Mouse (Mus musculus) ES-E14 (cell line): ENCODE results near the gene Npc2. TPM values are rescaled to one million over a fixed set of nuclear protein-coding genes. Genes with fewer than 3 reads are reported as not detected.

Source experiments
- DNase-seq: peaks from one replicate; pipeline ENCODE4 v3.0.0-alpha.2; 2013; ENCODE audit warnings: low read depth, low spot score
- H3K27ac ChIP-seq: 2 replicates; pipeline ENCODE4 v1.5.1; 2012; ENCODE audit warnings: low read depth, mild to moderate bottlenecking, low read length, moderate library complexity, mixed read lengths; ENCODE audit not compliant: poor library complexity, insufficient read depth, severe bottlenecking
- H3K36me3 ChIP-seq: 2 replicates; pipeline ENCODE4 v1.6.1; 2012; ENCODE audit warnings: mild to moderate bottlenecking, low read length, moderate library complexity, mixed read lengths; ENCODE audit not compliant: control insufficient read depth, poor library complexity, insufficient read depth, severe bottlenecking
- H3K4me1 ChIP-seq, 2 experiments: fragments of 150-350 bp in 1 of 2; sonication (generic) in 1 of 2; 2 replicates each; pipeline ENCODE4 v1.6.1; 2012; ENCODE audit warnings: low read length in 2 of 2, mild to moderate bottlenecking in 1 of 2, mixed read lengths in 1 of 2; ENCODE audit not compliant: control insufficient read depth in 2 of 2, insufficient read depth in 2 of 2, poor library complexity in 1 of 2
- H3K4me3 ChIP-seq, 2 experiments: fragments of 150-350 bp in 1 of 2; sonication (generic) in 1 of 2; 2 replicates each; pipeline ENCODE4 v1.5.1; 2012; ENCODE audit warnings: low read length in 2 of 2, low read depth in 1 of 2, mild to moderate bottlenecking in 1 of 2, mixed read lengths in 1 of 2; ENCODE audit not compliant: insufficient read depth in 1 of 2, poor library complexity in 1 of 2, severe bottlenecking in 1 of 2
- H3K9ac ChIP-seq: 2 replicates; pipeline ENCODE4 v1.6.1; 2012; ENCODE audit warnings: low read depth, mild to moderate bottlenecking, low read length, mixed read lengths; ENCODE audit not compliant: poor library complexity, insufficient read depth, severe bottlenecking
- H3K9me3 ChIP-seq: fragments of 150-350 bp; sonication (generic); 2 replicates; pipeline ENCODE4 v1.6.1; 2012; ENCODE audit warnings: low read depth, mild to moderate bottlenecking, low read length; ENCODE audit not compliant: control insufficient read depth, insufficient read depth
- CHD2 ChIP-seq: IDR thresholded peaks from 2 replicates; pipeline ENCODE4 v1.6.1; 2014; ENCODE audit warnings: mild to moderate bottlenecking, low read depth, low read length, inconsistent platforms
- HCFC1 ChIP-seq: IDR thresholded peaks from 2 replicates; pipeline ENCODE4 v1.6.1; 2012; ENCODE audit warnings: low read length, inconsistent platforms, borderline replicate concordance; ENCODE audit not compliant: insufficient read depth
- MAFK ChIP-seq: IDR thresholded peaks from 2 replicates; pipeline ENCODE4 v1.6.1; 2014; ENCODE audit warnings: mild to moderate bottlenecking, low read depth, low read length, inconsistent platforms; ENCODE audit not compliant: insufficient read depth
- ZC3H11A ChIP-seq: IDR thresholded peaks from 2 replicates; pipeline ENCODE4 v1.6.1; 2012; ENCODE audit warnings: low read depth, mild to moderate bottlenecking, inconsistent platforms, low read length, borderline replicate concordance
- ZNF384 ChIP-seq: IDR thresholded peaks from 2 replicates; pipeline ENCODE4 v1.6.1; 2012; ENCODE audit warnings: low read depth, low read length, inconsistent platforms
- in situ Hi-C, 2 experiments: fragments of 600-800 bp; cut with MboI; formaldehyde crosslinking; loops; one replicate each; pipeline ENCODE4 v1.15.1; 2025; ENCODE audit warnings: low sequenced_read_pairs in 2 of 2, inconsistent platforms in 1 of 2; ENCODE audit not compliant: unreplicated experiment in 2 of 2
- total RNA-seq: library from RNA; depleted of rRNA; stranded (reverse); fragments of 300-350 nt; gene quantifications from 2 replicates; pipeline ENCODE4 v1.2.3, GENCODE M21; 2012

Npc2 gene
- total RNA-seq, 1 experiment: 84.5 TPM

- peak; percentile 60 for DNase-seq
- Histone ChIP-seq H3K9ac (no peak overlapping the region), H3K36me3 (peaks cover 29% of the 10 kb centered on the region), H3K27ac (no peak overlapping the region), H3K9me3 (no peaks in the 10 kb centered on the region), H3K4me3 (no peak overlapping the region), H3K4me1 (peaks cover 2 to 13% of the 10 kb centered on the region in 2 experiments; a peak in 3 of 4 replicates)
- in situ Hi-C loops: no loop called here
- no peak for TF ChIP-seq ZC3H11A
- no peak for TF ChIP-seq HCFC1
- TF ChIP-seq CHD2: no peak
- TF ChIP-seq ZNF384: no peak
- no peak for TF ChIP-seq MAFK
Observed at GRCm38 (mm10) chr12:84765506-84765905, 7.4 kb downstream of the Npc2 start.

- no peaks in the 10 kb centered on the region for H3K9me3 ChIP-seq
- TF ChIP-seq MAFK (no peak), CHD2 (no peak), HCFC1 (no peak), ZNF384 (no peak), ZC3H11A (no peak)
- peaks cover 2 to 13% of the 10 kb centered on the region in 2 experiments; a peak in 3 of 4 replicates for H3K4me1 ChIP-seq
- in situ Hi-C loops: no loop called here
- H3K27ac ChIP-seq: no peak overlapping the region
- H3K4me3 ChIP-seq: no peak overlapping the region
- no peak overlapping the region for H3K9ac ChIP-seq
- no peak for DNase-seq
- peaks cover 31% of the 10 kb centered on the region for H3K36me3 ChIP-seq
Observed at GRCm38 (mm10) chr12:84764756-84765155, 8.2 kb downstream of the Npc2 start.

GRCm38 (mm10) chr12:84763577-84764218 is 9.3 kb downstream of the Npc2 start:
- Histone ChIP-seq H3K4me1 (peaks cover 0 to 10% of the 10 kb centered on the region in 2 experiments; a peak in 2 of 4 replicates), H3K27ac (no peak overlapping the region), H3K9me3 (no peaks in the 10 kb centered on the region), H3K9ac (no peak overlapping the region), H3K4me3 (no peak overlapping the region), H3K36me3 (peaks cover 28% of the 10 kb centered on the region)
- in situ Hi-C loops: no loop called here
- DNase-seq: no peak
- TF ChIP-seq HCFC1 (no peak), ZNF384 (no peak), MAFK (no peak)

GRCm38 (mm10) chr12:84762532-84762931 is 10.4 kb downstream of the Npc2 start:
- in situ Hi-C loops: no loop called here
- Histone ChIP-seq H3K27ac (peak overlapping the region; percentile 15; the same call in 1 of the 2 replicates), H3K4me1 (peaks cover 0 to 10% of the 10 kb centered on the region in 2 experiments; a peak in 2 of 4 replicates), H3K36me3 (peaks cover 31% of the 10 kb centered on the region), H3K9ac (no peak overlapping the region), H3K4me3 (no peak overlapping the region), H3K9me3 (no peaks in the 10 kb centered on the region)
- DNase-seq: no peak
- no peak for TF ChIP-seq CHD2
- TF ChIP-seq ZC3H11A: no peak
- TF ChIP-seq HCFC1: no peak
- TF ChIP-seq ZNF384: no peak
- no peak for TF ChIP-seq MAFK

GRCm38 (mm10) chr12:84759063-84759462 is 13.9 kb downstream of the Npc2 start:
- DNase-seq: no peak
- in situ Hi-C loops: loop anchor here in 1 of 2 experiments (10.0 kb wide), 1 partner anchor 104 kb away; no protein-coding TSS in a partner anchor

More at GRCm38 (mm10) chr12:84759063-84759462, 13.9 kb downstream of the Npc2 start:
- H3K4me1 ChIP-seq: no peaks in the 10 kb centered on the region
- no peak overlapping the region for H3K9ac ChIP-seq
- H3K9me3 ChIP-seq: no peaks in the 10 kb centered on the region
- H3K27ac ChIP-seq: no peak overlapping the region
- TF ChIP-seq ZC3H11A (peak; percentile 19; the same call in 1 of the 2 replicates), ZNF384 (no peak)
- no peak overlapping the region for H3K4me3 ChIP-seq
- H3K36me3 ChIP-seq: peaks cover 31% of the 10 kb centered on the region
